In the genomic region with DNA sequence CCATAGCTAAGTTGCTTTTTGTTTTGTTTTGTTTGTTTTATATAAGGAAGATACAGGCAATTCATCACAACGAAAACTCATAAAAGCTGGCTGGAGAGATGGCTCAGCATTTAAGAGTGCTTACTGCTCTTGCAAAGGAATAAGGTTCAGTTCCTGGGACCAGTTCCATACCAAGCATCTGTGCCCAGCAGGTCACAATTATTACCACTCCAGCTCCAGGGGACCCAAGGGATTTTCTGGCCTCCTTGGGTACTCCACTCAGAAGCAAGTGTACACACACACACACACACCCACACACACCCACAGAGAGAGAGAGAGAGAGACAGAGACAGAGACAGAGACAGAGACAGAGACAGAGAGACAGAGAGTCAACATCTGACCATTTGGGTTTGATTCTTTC, we compare ENCODE assay signal across 13 mouse cellular contexts.
"Had no signal": no experiment of that assay in that cellular context is flagged by ENCODE, and none has a peak within 500 bp of the region (broad histone marks: within the 10 kb centered on the region; RNA-seq: fewer than 3 reads in every experiment).

No protein-coding gene starts in this region.

- DNase-seq: lung, adult 18-20 months; lung, embryonic 14.5 days; lung, postnatal 10 days; lung, postnatal 4 days; midbrain, embryonic 14.5 days; retina, postnatal 1 day; right cerebral cortex, adult 18-20 months; right cerebral cortex, postnatal 25 days; right cerebral cortex, postnatal 4 days; spleen, adult 18-20 months; thymus, adult 18-20 months; thymus, postnatal 14 days; thymus, postnatal 36 days had no signal
